Mouse (Mus musculus) olfactory bulb, adult 2 months (tissue): ENCODE data around the gene Cdk9. TPM values are rescaled to one million over a fixed set of nuclear protein-coding genes. Genes with fewer than 3 reads are reported as not detected.

ENCODE experiments used
- H3K27ac ChIP-seq: fragments of 200-500 bp; 2 replicates; pipeline ENCODE4 v1.5.1; 2012; ENCODE audit warnings: low read depth, low read length; ENCODE audit not compliant: insufficient read depth
- H3K4me1 ChIP-seq: fragments of 200-500 bp; 2 replicates; pipeline ENCODE4 v1.6.1; 2012; ENCODE audit warnings: low read length; ENCODE audit not compliant: control insufficient read depth, insufficient read depth
- H3K4me3 ChIP-seq: fragments of 200-500 bp; 2 replicates; pipeline ENCODE4 v1.5.1; 2012; ENCODE audit warnings: mild to moderate bottlenecking, low read depth, low read length, moderate library complexity; ENCODE audit not compliant: insufficient read depth
- CTCF ChIP-seq: fragments of 200-500 bp; IDR thresholded peaks from 2 replicates; pipeline ENCODE4 v1.5.1; 2012; ENCODE audit warnings: low read depth, mild to moderate bottlenecking, low read length, moderate library complexity; ENCODE audit not compliant: insufficient read depth
- POLR2A ChIP-seq: fragments of 200-500 bp; IDR thresholded peaks from 2 replicates; pipeline ENCODE4 v1.6.1; 2012; ENCODE audit warnings: mild to moderate bottlenecking, low read depth, low read length, moderate library complexity; ENCODE audit not compliant: insufficient read depth
- WGBS: fragments of 180-500 bp; shearing (Covaris S2); methylation state at CpG from one replicate; pipeline ENCODE4 v1.1.7; 2018; 5-methylcytosine and 5-hydroxymethylcytosine counted together
- polyA plus RNA-seq: library from polyadenylated mRNA; stranded (reverse); fragments of >200 nt; gene quantifications from 2 replicates; pipeline ENCODE4 v1.2.4, GENCODE M21; 2012; ENCODE audit warnings: low replicate concordance; ENCODE audit not compliant: missing spikeins, insufficient read depth, insufficient read length

Gene Cdk9
- polyA plus RNA-seq, 1 experiment, result not detected

- WGBS, result 74% methylated on average over 4 of the region's 4 CpGs
- peaks cover 17% of the 10 kb centered on the region for H3K4me1 ChIP-seq
- H3K4me3 ChIP-seq, result no peak overlapping the region
- no peak for TF ChIP-seq CTCF
- no peak for TF ChIP-seq POLR2A
- no peak overlapping the region for H3K27ac ChIP-seq
Observed at GRCm38 (mm10) chr2:32739311-32739710, 26.4 kb upstream of the Cdk9 start.

- TF ChIP-seq CTCF (no peak), POLR2A (no peak)
- WGBS, result 73% methylated on average over 6 of the region's 6 CpGs
Observed at GRCm38 (mm10) chr2:32737008-32737407, 24.1 kb upstream of the Cdk9 start.

GRCm38 (mm10) chr2:32736306-32736829, 23.5 kb upstream of the Cdk9 start:
- H3K4me1 ChIP-seq, result peaks cover 9% of the 10 kb centered on the region; the same call in 1 of the 2 replicates
- WGBS, result 71% methylated on average over 3 of the region's 3 CpGs
- no peak overlapping the region for H3K27ac ChIP-seq
- TF ChIP-seq CTCF (no peak), POLR2A (no peak)
- no peak overlapping the region for H3K4me3 ChIP-seq

More at GRCm38 (mm10) chr2:32737008-32737407, 24.1 kb upstream of the Cdk9 start:
- peaks cover 9% of the 10 kb centered on the region; the same call in 1 of the 2 replicates for H3K4me1 ChIP-seq
- no peak overlapping the region for H3K4me3 ChIP-seq
- H3K27ac ChIP-seq, result no peak overlapping the region

GRCm38 (mm10) chr2:32734933-32735332, 22.1 kb upstream of the Cdk9 start:
- no peak overlapping the region for H3K27ac ChIP-seq
- H3K4me3 ChIP-seq, result no peak overlapping the region
- WGBS, result 61% methylated on average over 4 of the region's 4 CpGs
- TF ChIP-seq POLR2A, result no peak
- peaks cover 3% of the 10 kb centered on the region; the same call in 1 of the 2 replicates for H3K4me1 ChIP-seq

GRCm38 (mm10) chr2:32734480-32734879, 21.6 kb upstream of the Cdk9 start:
- H3K27ac ChIP-seq, result no peak overlapping the region
- peaks cover 3% of the 10 kb centered on the region; the same call in 1 of the 2 replicates for H3K4me1 ChIP-seq
- TF ChIP-seq CTCF (no peak), POLR2A (no peak)
- WGBS, result 74% methylated on average over 4 of the region's 4 CpGs
- no peak overlapping the region for H3K4me3 ChIP-seq

- TF ChIP-seq CTCF (no peak), POLR2A (no peak)
- 81% methylated on average over 6 of the region's 6 CpGs for WGBS
Observed at GRCm38 (mm10) chr2:32732695-32733094, 19.8 kb upstream of the Cdk9 start.

GRCm38 (mm10) chr2:32731911-32732310, 19.0 kb upstream of the Cdk9 start:
- WGBS, result 86% methylated on average over 4 of the region's 4 CpGs
- no peak overlapping the region for H3K27ac ChIP-seq
- no peak overlapping the region for H3K4me3 ChIP-seq
- peaks cover 6% of the 10 kb centered on the region; the same call in 1 of the 2 replicates for H3K4me1 ChIP-seq
- no peak for TF ChIP-seq POLR2A
- TF ChIP-seq CTCF, result no peak

More at GRCm38 (mm10) chr2:32732695-32733094, 19.8 kb upstream of the Cdk9 start:
- no peak overlapping the region for H3K4me3 ChIP-seq
- H3K4me1 ChIP-seq, result peaks cover 3% of the 10 kb centered on the region; the same call in 1 of the 2 replicates
- no peak overlapping the region for H3K27ac ChIP-seq

- 60% methylated on average over 11 of the region's 11 CpGs for WGBS
- H3K27ac ChIP-seq, result no peak overlapping the region
- H3K4me3 ChIP-seq, result no peak overlapping the region
- peaks cover 3% of the 10 kb centered on the region; the same call in 1 of the 2 replicates for H3K4me1 ChIP-seq
- no peak for TF ChIP-seq POLR2A
Observed at GRCm38 (mm10) chr2:32730854-32731253, 18.0 kb upstream of the Cdk9 start.

GRCm38 (mm10) chr2:32729547-32729946, 16.7 kb upstream of the Cdk9 start:
- WGBS, result 93% methylated on average over 4 of the region's 4 CpGs
- Histone ChIP-seq H3K4me1 (peaks cover 3% of the 10 kb centered on the region; the same call in 1 of the 2 replicates), H3K27ac (no peak overlapping the region), H3K4me3 (no peak overlapping the region)
- TF ChIP-seq CTCF (no peak), POLR2A (no peak)
